Mouse (Mus musculus) intestine, embryonic 14.5 days (tissue): ENCODE results near the gene Sft2d1. TPM values are rescaled to one million over a fixed set of nuclear protein-coding genes. Genes with fewer than 3 reads are reported as not detected.

Experiments
- ATAC-seq: fragments of 200-750 bp; cut with Nextera tagmentation; replicated peaks from 2 replicates; pipeline ENCODE4 v1.8.0; 2017; ENCODE audit warnings: low read depth, moderate number of reproducible peaks, moderate TSS enrichment, moderate library complexity; ENCODE audit not compliant: low FRiP score, low TSS enrichment
- DNase-seq: peaks from one replicate; pipeline ENCODE4 v3.0.0-alpha.2; 2018; ENCODE audit warnings: low spot score
- H3K27ac ChIP-seq: fragments of 300-500 bp; sonication (generic); 2 replicates; pipeline ENCODE4 v1.5.1; 2014; ENCODE audit warnings: low read depth, mild to moderate bottlenecking, control low read depth
- H3K27me3 ChIP-seq: fragments of 300-500 bp; sonication (generic); replicated peaks from 2 replicates; pipeline ENCODE4 v1.6.1; 2014; ENCODE audit warnings: low read length, control low read depth; ENCODE audit not compliant: control insufficient read depth, insufficient read depth
- H3K36me3 ChIP-seq: fragments of 300-500 bp; sonication (generic); 2 replicates; pipeline ENCODE4 v1.6.1; 2014; ENCODE audit warnings: low read length, control low read depth; ENCODE audit not compliant: control insufficient read depth, insufficient read depth
- H3K4me1 ChIP-seq: fragments of 300-500 bp; sonication (generic); replicated peaks from 2 replicates; pipeline ENCODE4 v1.6.1; 2014; ENCODE audit warnings: low read length, control low read depth, mixed read lengths; ENCODE audit not compliant: control insufficient read depth, insufficient read depth
- H3K4me2 ChIP-seq: fragments of 300-500 bp; sonication (generic); 2 replicates; pipeline ENCODE4 v1.6.1; 2014; ENCODE audit warnings: low read length
- H3K4me3 ChIP-seq: fragments of 300-500 bp; sonication (generic); 2 replicates; pipeline ENCODE4 v1.5.1; 2014; ENCODE audit warnings: low read depth, low read length, control low read depth, mixed read lengths
- H3K9ac ChIP-seq: fragments of 300-500 bp; sonication (generic); 2 replicates; pipeline ENCODE4 v1.6.1; 2014; ENCODE audit warnings: mild to moderate bottlenecking, low read length
- H3K9me3 ChIP-seq: fragments of 300-500 bp; sonication (generic); 2 replicates; pipeline ENCODE4 v1.6.1; 2016; ENCODE audit warnings: low read length, control low read depth; ENCODE audit not compliant: control insufficient read depth
- WGBS: fragments of 180-500 bp; shearing (Covaris S2); extraction: QIAGEN DNeasy Blood & Tissue Kit; methylation state at CpG from one replicate; pipeline ENCODE4 v1.1.7; 2014; 5-methylcytosine and 5-hydroxymethylcytosine counted together
- polyA plus RNA-seq: library from polyadenylated mRNA; unstranded; fragments of >200 nt; fragmentation: Nextera tagmentation; extraction: Ambion mirVana; gene quantifications from 2 replicates; pipeline ENCODE4 v1.2.1, GENCODE M21; 2014

The Sft2d1 gene
- polyA plus RNA-seq, 1 experiment from 2014 or later: 82.2 TPM

GRCm38 (mm10) chr17:8296313-8296844 lies 14.5 kb upstream of the Sft2d1 start:
- Histone ChIP-seq H3K27ac (no peak overlapping the region), H3K4me1 (no peaks in the 10 kb centered on the region), H3K9ac (no peak overlapping the region), H3K36me3 (peaks cover 16% of the 10 kb centered on the region; the same call in 1 of the 2 replicates), H3K4me2 (no peak overlapping the region), H3K27me3 (no peaks in the 10 kb centered on the region), H3K4me3 (no peak overlapping the region), H3K9me3 (no peaks in the 10 kb centered on the region)
- WGBS: 77% methylated on average over 9 of the region's 9 CpGs
- ATAC-seq (no peak), DNase-seq (no peak)

DNA sequence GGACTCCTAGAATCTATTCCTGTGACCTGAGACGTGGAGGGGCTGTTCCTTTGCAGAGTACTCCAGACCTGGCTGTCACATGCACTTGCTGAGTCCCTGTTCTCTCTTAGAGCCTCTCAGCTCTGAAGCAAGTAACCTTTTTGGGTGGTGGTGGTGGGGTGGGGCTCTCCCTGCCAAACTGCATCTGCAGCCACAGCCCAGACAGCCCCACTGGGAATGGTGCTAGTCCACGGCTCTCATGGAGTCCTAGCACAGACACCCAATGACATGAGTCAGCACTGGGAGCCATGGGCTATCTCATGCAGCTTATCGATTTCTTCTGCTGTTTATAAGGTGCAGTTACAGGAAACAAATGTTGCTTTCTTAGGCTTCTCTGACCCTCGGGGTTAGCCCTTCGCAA lies 13.2 kb upstream of the Sft2d1 start:
- peaks cover 16% of the 10 kb centered on the region; the same call in 1 of the 2 replicates for H3K36me3 ChIP-seq
- no peaks in the 10 kb centered on the region for H3K27me3 ChIP-seq
- ATAC-seq (no peak), DNase-seq (no peak)
- no peaks in the 10 kb centered on the region for H3K4me1 ChIP-seq
- no peak overlapping the region for H3K4me3 ChIP-seq
- no peak overlapping the region for H3K9ac ChIP-seq
- no peak overlapping the region for H3K4me2 ChIP-seq
- no peaks in the 10 kb centered on the region for H3K9me3 ChIP-seq
- 77% methylated on average over 5 of the region's 5 CpGs for WGBS
- H3K27ac ChIP-seq: no peak overlapping the region

- no peak overlapping the region for H3K4me3 ChIP-seq
- H3K36me3 ChIP-seq: peaks cover 16% of the 10 kb centered on the region; the same call in 1 of the 2 replicates
- H3K27me3 ChIP-seq: no peaks in the 10 kb centered on the region
- H3K27ac ChIP-seq: no peak overlapping the region
- no peak for ATAC-seq
- no peak overlapping the region for H3K4me2 ChIP-seq
- H3K9me3 ChIP-seq: no peaks in the 10 kb centered on the region
- H3K9ac ChIP-seq: no peak overlapping the region
- 93% methylated on average over 2 of the region's 2 CpGs for whole genome bisulfite sequencing
- H3K4me1 ChIP-seq: 0 out of 2 replicates have a peak, but pooled peaks cover 2% of the 10 kb centered on the region
- DNase-seq: no peak
These were observed 12.6 kb upstream of the Sft2d1 start for GRCm38 (mm10) chr17:8298281-8298680.

DNA sequence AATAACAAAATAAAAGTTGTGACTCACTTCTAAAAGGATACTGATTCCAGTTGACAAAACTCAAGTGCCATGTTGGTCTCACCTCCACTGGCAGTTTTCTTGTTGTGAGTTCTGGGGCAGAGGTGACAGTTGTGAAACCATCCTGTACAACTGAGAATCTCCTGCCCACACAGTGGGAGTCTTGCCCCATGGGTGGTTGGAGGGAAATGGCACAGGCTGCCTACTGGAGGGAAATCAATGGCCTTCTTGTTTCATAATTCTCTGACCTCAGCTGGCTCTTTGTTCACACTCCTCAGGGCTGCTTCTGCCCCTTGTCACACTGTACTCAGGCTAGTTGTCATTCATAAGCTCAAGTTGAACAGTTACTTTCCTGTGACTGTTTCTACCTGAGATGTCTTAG lies 11.4 kb upstream of the Sft2d1 start:
- ATAC-seq (no peak), DNase-seq (no peak)
- Histone ChIP-seq H3K9me3 (no peaks in the 10 kb centered on the region), H3K4me1 (0 out of 2 replicates have a peak, but pooled peaks cover 5% of the 10 kb centered on the region), H3K27me3 (no peaks in the 10 kb centered on the region), H3K27ac (no peak overlapping the region), H3K4me3 (no peak overlapping the region), H3K36me3 (peaks cover 10% of the 10 kb centered on the region; the same call in 1 of the 2 replicates), H3K9ac (no peak overlapping the region), H3K4me2 (no peak overlapping the region)

- Histone ChIP-seq H3K4me1 (0 out of 2 replicates have a peak, but pooled peaks cover 5% of the 10 kb centered on the region), H3K9ac (no peak overlapping the region), H3K4me3 (no peak overlapping the region), H3K4me2 (no peak overlapping the region), H3K27me3 (no peaks in the 10 kb centered on the region), H3K9me3 (no peaks in the 10 kb centered on the region), H3K27ac (no peak overlapping the region), H3K36me3 (peaks cover 9% of the 10 kb centered on the region; the same call in 1 of the 2 replicates)
- DNase-seq: no peak
- ATAC-seq: no peak
- WGBS: 80% methylated on average over 4 of the region's 4 CpGs
These were observed 9.4 kb upstream of the Sft2d1 start for GRCm38 (mm10) chr17:8301515-8301914.

- ATAC-seq: no peak
- no peak for DNase-seq
- Histone ChIP-seq H3K4me1 (0 out of 2 replicates have a peak, but pooled peaks cover 5% of the 10 kb centered on the region), H3K9ac (no peak overlapping the region), H3K4me2 (no peak overlapping the region), H3K4me3 (no peak overlapping the region), H3K27me3 (no peaks in the 10 kb centered on the region), H3K36me3 (peaks cover 5% of the 10 kb centered on the region; the same call in 1 of the 2 replicates), H3K27ac (no peak overlapping the region), H3K9me3 (no peaks in the 10 kb centered on the region)
- WGBS: 76% methylated on average over 7 of the region's 7 CpGs
These were observed 8.0 kb upstream of the Sft2d1 start for GRCm38 (mm10) chr17:8302772-8303438.

DNA sequence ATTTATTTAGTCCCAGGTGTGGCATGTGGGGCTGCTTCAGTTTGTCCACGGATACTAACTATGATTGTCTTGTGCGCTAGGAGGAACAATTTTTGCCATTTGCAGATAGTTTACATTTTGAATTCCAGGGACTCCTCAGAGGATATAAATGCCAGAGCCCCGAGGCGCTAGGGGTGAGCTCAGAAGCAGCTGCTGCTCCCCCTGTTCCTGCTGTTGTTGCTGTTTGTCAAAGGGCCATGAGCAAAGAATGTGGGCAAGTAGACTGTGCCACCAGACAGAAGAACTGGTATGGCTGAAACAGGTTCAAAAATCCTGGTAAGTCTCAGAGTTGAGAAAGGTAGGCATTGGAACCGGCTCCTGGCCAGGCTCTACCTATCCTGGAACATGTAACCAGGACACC lies 7.2 kb upstream of the Sft2d1 start:
- Histone ChIP-seq H3K27ac (no peak overlapping the region), H3K36me3 (no peaks in the 10 kb centered on the region), H3K9me3 (no peaks in the 10 kb centered on the region), H3K4me2 (no peak overlapping the region), H3K4me1 (0 out of 2 replicates have a peak, but pooled peaks cover 5% of the 10 kb centered on the region), H3K9ac (no peak overlapping the region), H3K4me3 (no peak overlapping the region), H3K27me3 (no peaks in the 10 kb centered on the region)
- WGBS: 35% methylated on average over 5 of the region's 5 CpGs
- DNase-seq (no peak), ATAC-seq (no peak)

DNA sequence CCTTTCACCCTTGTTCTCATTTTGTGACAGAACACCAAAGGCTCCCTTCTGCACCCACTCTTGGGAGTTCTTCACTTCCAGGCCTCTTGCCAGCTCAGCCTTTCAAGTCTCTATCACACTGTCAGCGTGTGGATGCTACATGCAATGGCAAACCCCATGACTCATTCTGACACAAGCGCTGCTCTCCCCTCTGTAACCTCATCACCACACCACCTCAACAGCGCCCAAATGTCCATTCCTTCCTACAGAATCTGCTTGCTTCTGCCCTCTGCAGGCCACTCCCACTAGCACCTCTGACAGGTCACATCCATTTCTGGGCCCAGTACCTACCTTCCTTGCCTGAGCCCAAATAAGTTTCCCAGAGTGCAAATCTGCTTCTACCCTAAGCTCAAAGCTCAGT lies 5.1 kb upstream of the Sft2d1 start:
- Histone ChIP-seq H3K36me3 (no peaks in the 10 kb centered on the region), H3K27ac (no peak overlapping the region), H3K4me3 (no peak overlapping the region), H3K27me3 (no peaks in the 10 kb centered on the region), H3K9ac (no peak overlapping the region), H3K4me2 (no peak overlapping the region), H3K9me3 (no peaks in the 10 kb centered on the region), H3K4me1 (0 out of 2 replicates have a peak, but pooled peaks cover 5% of the 10 kb centered on the region)
- WGBS: 25% methylated on average over 3 of the region's 3 CpGs
- ATAC-seq (no peak), DNase-seq (no peak)

- Histone ChIP-seq H3K4me2 (peak overlapping the region; percentile 71), H3K9ac (peak overlapping the region; percentile 54), H3K9me3 (no peaks in the 10 kb centered on the region), H3K4me3 (peak overlapping the region; percentile 62), H3K27ac (no peak overlapping the region), H3K27me3 (no peaks in the 10 kb centered on the region), H3K4me1 (peaks cover 14% of the 10 kb centered on the region), H3K36me3 (no peaks in the 10 kb centered on the region)
- WGBS: 44% methylated on average over 3 of the region's 3 CpGs
- no peak for DNase-seq
- no peak for ATAC-seq
These were observed 849 bp downstream of the Sft2d1 start for GRCm38 (mm10) chr17:8311751-8312150.
